Mouse (Mus musculus) midbrain, embryonic 16.5 days (tissue): Measurements from ENCODE around the gene Snx7. TPM values are rescaled to one million over a fixed set of nuclear protein-coding genes. Genes with fewer than 3 reads are reported as not detected.

Experiments used
- ATAC-seq: fragments of 200-750 bp; cut with Nextera tagmentation; 2 replicates; pipeline ENCODE4 v1.8.0; 2017; ENCODE audit warnings: moderate TSS enrichment
- H3K27ac ChIP-seq: fragments of 300-500 bp; sonication (generic); 2 replicates; pipeline ENCODE4 v1.5.1; 2014; ENCODE audit warnings: mild to moderate bottlenecking, low read length, mixed read lengths
- H3K27me3 ChIP-seq: fragments of 300-500 bp; sonication (generic); 2 replicates; pipeline ENCODE4 v1.6.1; 2014; ENCODE audit warnings: low read depth, low read length, mixed read lengths; ENCODE audit not compliant: control insufficient read depth, insufficient read depth
- H3K36me3 ChIP-seq: fragments of 300-500 bp; sonication (generic); 2 replicates; pipeline ENCODE4 v1.6.1; 2014; ENCODE audit warnings: mild to moderate bottlenecking, low read length, moderate library complexity, mixed read lengths; ENCODE audit not compliant: control insufficient read depth, insufficient read depth
- H3K4me1 ChIP-seq: fragments of 300-500 bp; sonication (generic); 2 replicates; pipeline ENCODE4 v1.6.1; 2014; ENCODE audit warnings: mild to moderate bottlenecking, low read length, mixed read lengths; ENCODE audit not compliant: control insufficient read depth, insufficient read depth
- H3K4me2 ChIP-seq: fragments of 300-500 bp; sonication (generic); 2 replicates; pipeline ENCODE4 v1.6.1; 2014; ENCODE audit warnings: mild to moderate bottlenecking, low read length, mixed read lengths
- H3K4me3 ChIP-seq: fragments of 300-500 bp; sonication (generic); 2 replicates; pipeline ENCODE4 v1.5.1; 2014; ENCODE audit warnings: low read depth, mild to moderate bottlenecking, low read length, moderate library complexity, mixed read lengths
- H3K9ac ChIP-seq: fragments of 300-500 bp; sonication (generic); 2 replicates; pipeline ENCODE4 v1.6.1; 2014; ENCODE audit warnings: low read depth, low read length, mixed read lengths
- H3K9me3 ChIP-seq: fragments of 300-500 bp; sonication (generic); replicated peaks from 2 replicates; pipeline ENCODE4 v1.6.1; 2014; ENCODE audit warnings: mild to moderate bottlenecking, low read length, mixed read lengths; ENCODE audit not compliant: control insufficient read depth, poor library complexity, severe bottlenecking
- whole genome bisulfite sequencing: fragments of 180-500 bp; shearing (Covaris S2); extraction: QIAGEN DNeasy Blood & Tissue Kit; methylation state at CpG from one replicate; pipeline ENCODE4 v1.1.7; 2014; 5-methylcytosine and 5-hydroxymethylcytosine counted together
- polyA plus RNA-seq: library from polyadenylated mRNA; unstranded; fragments of >200 nt; fragmentation: Nextera tagmentation; extraction: Ambion mirVana; gene quantifications from 2 replicates; pipeline ENCODE4 v1.2.1, GENCODE M21; 2015

Snx7 gene
- polyA plus RNA-seq, 1 experiment from 2014 or later, result 10.2 TPM

DNA sequence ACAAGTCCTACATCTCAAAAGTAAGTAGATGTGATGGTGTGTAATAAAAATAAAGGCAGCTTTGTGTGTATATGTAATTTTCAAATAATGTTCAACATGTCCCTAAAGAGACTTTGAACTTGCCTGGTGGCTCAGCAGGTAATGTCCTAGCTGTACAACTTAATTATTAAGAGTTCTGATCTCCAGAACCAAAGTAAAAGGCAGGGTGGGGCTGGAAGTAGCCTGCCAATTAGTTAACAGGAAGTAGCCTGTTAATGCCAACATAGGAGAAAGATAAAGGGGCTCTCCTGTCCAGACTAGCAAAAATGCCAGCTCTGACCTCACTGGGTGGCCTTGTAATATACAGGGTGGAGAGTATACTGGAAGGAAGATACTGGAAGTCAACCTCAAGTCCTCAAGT, 3.1 kb downstream of the Snx7 start:
- Histone ChIP-seq H3K9ac (no peak overlapping the region), H3K36me3 (no peaks in the 10 kb centered on the region), H3K4me1 (peaks cover 3% of the 10 kb centered on the region; the same call in 1 of the 2 replicates), H3K4me2 (no peak overlapping the region), H3K27me3 (no peaks in the 10 kb centered on the region), H3K9me3 (no peaks in the 10 kb centered on the region), H3K27ac (no peak overlapping the region), H3K4me3 (no peak overlapping the region)
- no peak for ATAC-seq

DNA sequence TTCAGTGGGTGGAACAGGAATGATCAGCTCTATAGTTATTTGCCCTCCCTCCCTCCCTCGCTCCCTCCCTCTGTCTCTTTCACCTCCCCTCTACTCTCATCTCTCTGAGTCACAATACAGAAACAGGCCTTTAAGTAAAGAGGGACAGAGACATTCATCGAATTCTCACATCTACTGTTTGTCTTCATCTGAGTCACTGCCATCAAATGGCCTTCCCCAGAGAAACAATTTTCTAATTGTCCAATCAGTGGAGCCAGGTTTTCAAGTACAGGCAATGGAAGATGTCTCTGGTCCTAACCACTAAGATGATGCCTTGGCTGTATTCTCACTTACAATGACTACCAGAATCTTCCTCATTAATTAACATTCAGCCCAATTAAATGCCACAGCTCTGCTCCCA, 5.8 kb downstream of the Snx7 start:
- 76% methylated on average over 2 of the region's 2 CpGs for WGBS
- no peaks in the 10 kb centered on the region for H3K9me3 ChIP-seq
- no peak overlapping the region for H3K4me2 ChIP-seq
- no peaks in the 10 kb centered on the region for H3K4me1 ChIP-seq
- no peak overlapping the region for H3K9ac ChIP-seq
- H3K27me3 ChIP-seq, result no peaks in the 10 kb centered on the region
- H3K4me3 ChIP-seq, result no peak overlapping the region
- no peak overlapping the region for H3K27ac ChIP-seq
- H3K36me3 ChIP-seq, result no peaks in the 10 kb centered on the region
- no peak for ATAC-seq

DNA sequence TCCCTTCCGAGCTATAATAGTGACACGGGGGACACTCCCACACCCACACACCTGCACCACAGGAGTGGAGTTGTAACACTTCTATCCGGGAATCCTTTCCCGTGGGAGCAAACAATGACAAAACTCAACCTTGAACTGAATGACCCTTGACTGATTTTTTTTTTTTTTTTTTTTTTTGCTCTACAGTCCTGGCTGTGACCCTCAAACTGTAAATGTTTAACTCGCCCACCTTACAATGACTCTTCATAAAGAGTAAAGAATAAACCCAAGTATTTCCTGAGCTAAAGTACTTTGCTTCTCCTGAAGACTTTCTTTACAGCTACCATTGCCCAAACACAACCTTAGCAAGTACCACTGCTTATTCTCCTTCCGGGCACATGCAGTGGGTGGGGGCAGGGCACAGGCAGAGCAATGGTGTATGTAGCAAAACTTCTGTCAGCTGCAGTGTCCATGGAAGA, 6.7 kb downstream of the Snx7 start:
- H3K4me2 ChIP-seq, result no peak overlapping the region
- WGBS, result 89% methylated on average over 6 of the region's 6 CpGs
- H3K4me3 ChIP-seq, result no peak overlapping the region
- no peaks in the 10 kb centered on the region for H3K9me3 ChIP-seq
- no peaks in the 10 kb centered on the region for H3K27me3 ChIP-seq
- no peaks in the 10 kb centered on the region for H3K36me3 ChIP-seq
- no peak for ATAC-seq
- no peaks in the 10 kb centered on the region for H3K4me1 ChIP-seq
- H3K9ac ChIP-seq, result no peak overlapping the region
- H3K27ac ChIP-seq, result no peak overlapping the region

DNA sequence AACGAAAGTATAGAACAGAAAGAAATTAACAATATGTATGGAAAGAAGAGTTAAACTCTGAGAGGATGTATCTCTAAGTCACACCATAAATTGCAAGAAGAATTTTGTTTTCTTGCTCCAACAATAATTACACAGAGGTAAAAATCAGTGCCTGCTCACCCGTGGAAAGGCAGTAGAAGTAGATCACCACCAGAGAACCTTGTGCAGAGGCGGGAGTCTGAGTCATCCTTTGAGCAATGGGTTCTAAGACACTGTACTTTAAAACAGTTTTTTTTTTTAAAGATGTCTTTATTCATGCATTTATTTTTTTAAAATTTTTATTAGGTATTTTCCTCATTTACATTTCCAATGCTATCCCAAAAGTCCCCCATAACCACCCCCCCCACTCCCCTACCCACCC, 9.7 kb downstream of the Snx7 start:
- Histone ChIP-seq H3K4me2 (no peak overlapping the region), H3K9ac (no peak overlapping the region), H3K4me3 (no peak overlapping the region), H3K4me1 (no peaks in the 10 kb centered on the region), H3K27me3 (no peaks in the 10 kb centered on the region), H3K9me3 (no peaks in the 10 kb centered on the region), H3K36me3 (no peaks in the 10 kb centered on the region), H3K27ac (no peak overlapping the region)
- WGBS, result 97% methylated on average over 3 of the region's 3 CpGs
- no peak for ATAC-seq

DNA sequence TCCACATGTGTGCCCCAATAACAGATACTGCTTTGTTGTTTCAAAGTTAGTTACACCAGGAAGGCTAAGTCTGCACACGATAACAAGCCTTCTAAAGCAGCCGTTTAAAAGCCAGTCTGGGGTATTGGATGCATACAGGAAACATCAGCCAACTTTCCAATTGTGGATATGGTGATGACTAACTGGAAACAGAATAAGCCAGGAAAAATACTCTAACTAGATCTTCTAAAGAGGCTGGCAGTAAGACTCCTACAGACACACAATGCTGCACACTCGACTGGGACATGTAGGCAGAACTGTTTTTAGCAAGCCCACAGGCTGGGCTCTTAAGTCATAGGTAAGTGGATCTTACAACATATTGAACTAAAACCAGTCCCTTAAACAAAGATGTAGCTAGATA, 15.0 kb downstream of the Snx7 start:
- 86% methylated on average over 3 of the region's 3 CpGs for WGBS
- Histone ChIP-seq H3K4me2 (no peak overlapping the region), H3K4me1 (no peaks in the 10 kb centered on the region), H3K9me3 (no peaks in the 10 kb centered on the region), H3K27ac (no peak overlapping the region), H3K27me3 (no peaks in the 10 kb centered on the region), H3K4me3 (no peak overlapping the region), H3K36me3 (no peaks in the 10 kb centered on the region), H3K9ac (no peak overlapping the region)
- ATAC-seq, result no peak

DNA sequence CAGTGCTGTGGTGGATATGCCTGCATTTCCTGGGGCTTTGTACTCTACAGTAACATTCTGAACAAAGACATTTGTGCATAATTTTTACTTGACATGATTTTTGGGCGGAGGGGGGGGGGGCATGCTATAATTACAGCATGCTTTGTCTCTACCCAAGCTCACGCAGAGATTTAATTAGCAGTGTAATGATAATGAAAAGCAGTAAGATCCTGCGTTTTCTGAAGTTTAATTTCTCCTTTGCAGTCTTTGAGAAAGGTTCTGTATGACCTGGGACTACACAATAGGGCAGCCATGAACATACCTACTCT, 16.7 kb downstream of the Snx7 start:
- Histone ChIP-seq H3K27me3 (no peaks in the 10 kb centered on the region), H3K4me2 (no peak overlapping the region), H3K4me1 (no peaks in the 10 kb centered on the region), H3K9ac (no peak overlapping the region), H3K27ac (no peak overlapping the region), H3K36me3 (no peaks in the 10 kb centered on the region), H3K4me3 (no peak overlapping the region), H3K9me3 (no peaks in the 10 kb centered on the region)
- no peak for ATAC-seq
- WGBS, result 79% methylated on average over 3 of the region's 3 CpGs

DNA sequence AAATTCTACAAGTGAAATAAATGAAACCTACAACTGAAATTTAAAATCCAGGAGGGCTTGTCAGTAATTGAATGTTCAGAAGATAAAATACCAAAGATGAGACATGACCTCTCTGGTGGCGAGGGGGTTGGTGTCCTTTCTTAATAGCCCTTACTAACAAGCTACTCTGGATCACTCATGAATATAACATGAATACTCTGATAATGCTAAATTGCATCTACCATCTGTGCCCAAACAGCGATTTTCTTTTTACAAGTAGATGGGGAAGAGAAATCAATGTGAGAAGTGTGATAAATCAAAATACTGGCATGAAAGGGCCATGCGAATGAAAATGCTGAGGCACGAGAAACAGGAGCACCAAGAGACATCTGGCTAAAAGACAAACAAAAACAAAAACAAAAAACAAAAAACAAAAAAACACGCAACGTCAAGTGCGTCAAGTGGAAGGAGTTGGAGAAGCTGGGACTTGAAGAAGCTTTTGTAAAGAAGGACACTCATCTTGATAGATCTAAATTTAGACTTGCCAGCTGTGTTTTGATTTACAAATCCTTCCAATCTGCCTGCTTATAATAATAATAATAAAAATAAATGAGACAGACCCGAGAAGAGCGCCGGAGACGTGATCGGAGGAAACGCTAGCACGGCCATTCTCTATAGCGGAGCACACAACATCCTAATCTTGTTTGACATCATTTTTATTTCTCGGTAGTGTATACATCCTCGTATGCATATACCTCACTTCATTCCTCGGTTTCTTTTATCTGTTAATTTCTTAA, 17.3 kb downstream of the Snx7 start:
- Histone ChIP-seq H3K4me2 (no peak overlapping the region), H3K4me1 (no peaks in the 10 kb centered on the region), H3K27me3 (no peaks in the 10 kb centered on the region), H3K27ac (no peak overlapping the region), H3K9ac (no peak overlapping the region), H3K4me3 (no peak overlapping the region), H3K36me3 (no peaks in the 10 kb centered on the region), H3K9me3 (no peaks in the 10 kb centered on the region)
- 78% methylated on average over 18 of the region's 18 CpGs for WGBS
- no peak for ATAC-seq

DNA sequence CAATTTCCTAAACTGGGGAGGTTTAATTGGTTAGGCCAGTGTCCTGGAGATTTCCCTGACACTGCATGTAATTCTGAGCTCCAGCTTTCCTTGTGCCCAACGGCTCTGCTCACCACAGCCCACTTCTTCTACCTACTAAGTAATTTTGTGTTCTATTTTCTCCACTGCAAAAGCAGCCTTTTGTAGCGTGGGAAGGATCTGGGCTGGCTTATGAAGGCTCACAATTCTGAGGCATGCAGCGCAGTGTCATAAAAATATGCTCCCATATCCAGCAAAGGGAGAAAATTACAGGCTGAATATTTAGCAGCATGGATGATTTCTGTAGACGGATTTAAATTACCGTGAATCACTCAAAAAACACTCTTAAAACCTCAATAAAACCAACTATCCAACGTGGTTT, 19.9 kb downstream of the Snx7 start:
- 75% methylated on average over 6 of the region's 6 CpGs for WGBS
- H3K9ac ChIP-seq, result no peak overlapping the region
- H3K36me3 ChIP-seq, result no peaks in the 10 kb centered on the region
- H3K4me2 ChIP-seq, result no peak overlapping the region
- ATAC-seq, result no peak
- no peak overlapping the region for H3K4me3 ChIP-seq
- H3K4me1 ChIP-seq, result no peaks in the 10 kb centered on the region
- no peak overlapping the region for H3K27ac ChIP-seq
- no peaks in the 10 kb centered on the region for H3K9me3 ChIP-seq
- no peaks in the 10 kb centered on the region for H3K27me3 ChIP-seq

DNA sequence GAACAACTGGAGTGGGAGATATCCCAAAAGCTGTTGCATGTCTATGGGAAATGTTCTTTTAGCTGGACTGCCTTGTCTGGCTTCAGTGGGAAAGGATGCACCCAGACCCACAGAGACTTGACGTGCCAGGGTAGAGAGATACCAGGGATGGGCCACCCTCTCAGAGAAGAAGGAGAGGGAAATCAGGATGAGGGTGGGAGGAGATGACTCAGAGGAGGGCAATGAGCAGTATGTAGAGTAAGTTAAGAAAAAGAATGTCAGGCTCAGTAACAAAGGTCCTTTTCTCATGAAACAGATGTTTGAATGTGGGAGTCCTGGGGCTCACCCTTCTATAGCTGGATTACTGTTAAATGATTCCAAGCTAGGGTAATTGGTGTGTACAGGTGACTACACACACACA, 26.1 kb downstream of the Snx7 start:
- Histone ChIP-seq H3K36me3 (no peaks in the 10 kb centered on the region), H3K27ac (no peak overlapping the region), H3K9ac (no peak overlapping the region), H3K4me2 (no peak overlapping the region), H3K4me3 (no peak overlapping the region), H3K4me1 (no peaks in the 10 kb centered on the region), H3K27me3 (no peaks in the 10 kb centered on the region), H3K9me3 (no peaks in the 10 kb centered on the region)
- ATAC-seq, result no peak
- WGBS, result 88% methylated on average over 1 of the region's 1 CpGs
